Mouse (Mus musculus): Measurements from ENCODE around the gene Rpl38.

GRCm38 (mm10) chr11:114627036-114627435 is 41.3 kb upstream of the Rpl38 start:
- TF ChIP-seq POLR2A (IDR thresholded peaks at IDR 0.05; ENCODE audit: borderline replicate concordance, extremely low read depth, low read depth, low read length) = no peak
- no peak for TF ChIP-seq CTCF (IDR thresholded peaks at IDR 0.05; ENCODE audit: insufficient read depth, low read length)
